Mouse (Mus musculus): Measurements from ENCODE around the gene Cyp4f14. TPM values are rescaled to one million over a fixed set of nuclear protein-coding genes. Genes with fewer than 3 reads are reported as not detected.
"Not testable (repeated sequence)": the region's sequence is repeated elsewhere in the genome, so short reads cannot be mapped to it uniquely, and the experiment has no call there.

Cyp4f14 gene
- total RNA-seq, 2 experiments from 2014 or later, result not detected

- ATAC-seq (replicated peaks; ENCODE audit: low FRiP score, poor library complexity, severe bottlenecking), result no peak
Measured at GRCm38 (mm10) chr17:32901751-32902525, 15.2 kb downstream of the Cyp4f14 start.

GRCm38 (mm10) chr17:32895421-32895820, 21.7 kb downstream of the Cyp4f14 start:
- no peak for ATAC-seq (replicated peaks; ENCODE audit: low FRiP score, poor library complexity, severe bottlenecking)

DNA sequence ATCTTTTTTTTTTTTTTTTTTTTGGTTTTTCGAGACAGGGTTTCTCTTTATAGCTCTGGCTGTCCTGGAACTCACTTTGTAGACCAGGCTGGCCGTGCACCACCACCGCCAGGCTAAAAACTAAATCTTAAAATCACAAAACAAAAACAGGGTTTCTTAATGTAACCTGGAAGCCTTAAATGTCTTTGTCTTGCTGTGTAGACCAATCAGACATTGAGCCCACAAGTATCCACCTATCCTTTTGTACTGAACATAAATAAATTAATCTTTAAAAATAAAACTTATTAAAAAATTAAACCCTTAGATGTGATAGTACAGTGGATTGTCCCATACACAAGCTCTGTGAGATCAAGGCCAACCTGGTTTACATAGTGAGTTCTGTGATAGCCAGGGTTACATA, 23.2 kb downstream of the Cyp4f14 start:
- no peak for ATAC-seq (replicated peaks; ENCODE audit: low FRiP score, poor library complexity, severe bottlenecking)

GRCm38 (mm10) chr17:32891239-32892180, 25.6 kb downstream of the Cyp4f14 start, which contains the start of gene Zfp870:
TSS of gene Zfp870 (minus strand) at chr17:32891642.
- peak; percentile 93 for ATAC-seq (replicated peaks; ENCODE audit: low FRiP score, poor library complexity, severe bottlenecking)

DNA sequence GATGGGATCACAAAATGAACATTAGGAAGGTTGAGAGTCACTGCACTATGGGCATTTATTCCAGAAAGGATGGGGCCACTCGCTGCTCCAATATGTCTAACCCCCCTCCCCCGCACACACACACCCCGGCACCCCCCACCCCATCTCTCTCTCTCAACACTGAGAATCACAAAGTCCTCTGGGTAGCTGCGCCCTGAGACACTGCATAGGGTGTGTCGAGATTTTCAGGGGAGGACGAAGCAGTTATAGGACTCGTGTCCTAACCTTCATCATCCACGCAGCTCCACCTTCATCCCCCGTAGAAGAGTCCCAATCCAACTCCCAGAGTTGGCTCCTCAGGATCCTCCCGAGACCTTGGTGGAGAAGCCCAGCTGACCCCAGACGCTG, 26.3 kb downstream of the Cyp4f14 start:
- ATAC-seq (replicated peaks; ENCODE audit: low FRiP score, poor library complexity, severe bottlenecking), result 0 out of 2 replicates have a peak, but pooled peaks have one; percentile 31

GRCm38 (mm10) chr17:32889611-32890010, 27.5 kb downstream of the Cyp4f14 start:
- ATAC-seq (replicated peaks; ENCODE audit: low FRiP score, poor library complexity, severe bottlenecking), result no peak

DNA sequence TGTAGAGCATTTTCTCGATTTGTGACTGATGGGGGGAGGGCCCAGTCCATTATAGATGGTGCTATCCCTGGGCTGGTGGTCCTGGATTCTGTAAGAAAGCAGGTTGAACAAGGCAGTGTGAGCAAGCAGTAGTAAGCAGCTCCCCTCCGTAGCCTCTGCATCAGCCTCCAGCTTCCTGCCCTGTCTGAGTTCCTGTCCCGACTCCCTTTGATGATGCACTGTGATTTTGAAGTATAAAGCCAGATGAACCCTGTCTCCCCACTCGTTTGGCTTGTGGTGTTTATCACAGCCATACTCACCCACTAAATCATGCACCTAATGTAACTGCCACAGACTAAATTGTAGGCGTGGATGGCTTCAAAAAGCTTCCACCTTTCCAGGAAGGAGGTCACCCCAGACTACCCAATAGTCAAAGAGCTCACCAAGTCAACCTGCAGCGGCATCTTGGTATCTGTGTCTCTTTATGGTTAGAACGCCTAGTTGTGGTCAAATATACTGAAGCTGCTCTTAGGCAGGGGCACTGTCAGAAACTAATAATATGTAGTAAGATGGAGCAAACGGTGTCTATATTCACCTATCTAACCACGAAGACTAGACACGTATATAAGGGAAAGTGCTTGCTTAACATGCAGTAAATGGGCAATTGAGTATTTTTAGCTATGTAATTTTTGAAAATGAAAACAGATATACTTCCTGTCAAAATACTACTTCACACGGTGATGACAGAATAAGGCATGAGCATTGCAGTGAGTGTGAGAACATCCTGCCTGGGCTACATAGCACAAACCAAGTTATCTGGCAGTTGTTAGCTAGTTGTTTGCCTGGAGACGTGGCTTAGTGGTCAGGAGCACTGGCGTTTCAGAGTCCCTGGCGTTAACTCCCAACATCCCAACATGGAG, 36.6 kb downstream of the Cyp4f14 start:
- ATAC-seq (replicated peaks; ENCODE audit: low FRiP score, poor library complexity, severe bottlenecking), result no peak

DNA sequence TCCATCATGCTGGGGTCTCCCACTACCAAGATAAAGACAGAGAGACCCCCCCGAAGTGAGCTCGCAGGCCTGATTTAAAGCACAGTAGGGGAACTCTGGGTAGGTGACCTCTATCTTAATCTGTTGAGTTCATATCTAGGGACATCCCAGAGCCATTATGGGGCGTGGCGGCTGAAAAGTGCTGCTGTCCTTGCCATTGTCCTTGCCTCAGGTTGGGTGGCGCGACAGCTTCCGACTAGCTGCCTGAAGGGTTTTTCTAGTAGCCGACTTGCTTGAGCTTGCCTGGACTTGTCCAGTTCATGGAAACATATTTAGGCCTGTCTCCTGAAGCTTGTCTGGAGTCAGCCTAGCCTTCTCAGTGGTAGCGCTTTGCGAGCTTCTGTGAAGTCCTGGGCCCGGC, 38.4 kb downstream of the Cyp4f14 start:
- ATAC-seq (replicated peaks; ENCODE audit: low FRiP score, poor library complexity, severe bottlenecking), result no peak

DNA sequence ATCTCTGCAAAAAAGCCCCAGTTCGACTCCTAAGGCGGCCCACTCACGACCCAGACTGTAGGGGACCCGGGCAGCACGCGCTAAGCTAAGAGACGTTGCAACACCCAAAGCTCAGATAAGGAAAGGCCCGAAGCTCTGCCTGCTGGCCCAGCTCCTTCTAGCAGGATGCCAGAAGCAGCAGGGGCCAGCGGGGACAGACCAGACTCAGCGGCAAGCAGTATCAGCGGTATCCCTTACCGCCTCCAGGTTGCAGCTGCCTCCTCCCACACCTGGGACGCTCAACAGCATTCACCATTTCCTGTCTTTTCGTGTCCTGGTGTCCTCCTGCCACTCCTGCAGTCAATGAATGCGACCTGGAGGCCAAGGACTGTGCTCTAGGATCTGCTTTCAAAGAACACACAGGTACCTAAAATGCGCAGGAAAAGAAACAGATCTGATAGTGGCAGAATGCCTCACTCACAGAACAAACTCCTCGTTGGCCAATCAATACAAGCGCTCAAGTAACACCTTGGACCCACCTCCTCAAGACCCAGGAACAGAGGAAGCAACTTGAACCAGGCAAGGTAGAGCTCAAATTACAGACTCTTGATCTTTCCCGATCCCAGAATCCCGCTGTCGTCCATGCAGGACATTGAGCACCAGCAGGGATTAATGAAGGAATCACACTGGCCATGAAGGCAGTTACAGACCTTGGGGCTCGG, 39.5 kb downstream of the Cyp4f14 start:
- no peak for ATAC-seq (replicated peaks; ENCODE audit: low FRiP score, poor library complexity, severe bottlenecking)

- ATAC-seq (replicated peaks; ENCODE audit: low FRiP score, poor library complexity, severe bottlenecking), result no peak
Measured at GRCm38 (mm10) chr17:32872696-32873095, 44.4 kb downstream of the Cyp4f14 start.

DNA sequence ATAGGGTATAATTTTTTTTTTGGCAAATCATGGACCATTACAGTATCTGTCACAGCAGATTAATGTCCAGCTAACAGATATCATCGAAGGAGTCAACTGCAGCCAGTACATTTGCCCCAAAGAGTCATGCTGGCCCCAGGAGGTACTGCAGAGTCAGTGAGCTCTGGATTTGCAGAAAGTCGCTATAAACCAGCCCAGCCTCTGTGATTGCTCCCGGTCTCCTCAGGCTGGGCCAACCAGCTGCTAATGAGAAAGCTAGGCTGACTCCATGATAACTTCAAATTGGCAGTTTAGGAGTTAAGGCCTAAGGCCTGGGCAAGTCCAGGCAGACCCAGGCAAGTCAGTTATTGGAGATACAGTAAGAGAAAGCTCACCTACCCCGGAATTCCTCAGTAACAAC, 45.1 kb downstream of the Cyp4f14 start:
- no peak for ATAC-seq (replicated peaks; ENCODE audit: low FRiP score, poor library complexity, severe bottlenecking)

- no peak for ATAC-seq (replicated peaks; ENCODE audit: low FRiP score, poor library complexity, severe bottlenecking)
Measured at GRCm38 (mm10) chr17:32871483-32871882, 45.7 kb downstream of the Cyp4f14 start.

DNA sequence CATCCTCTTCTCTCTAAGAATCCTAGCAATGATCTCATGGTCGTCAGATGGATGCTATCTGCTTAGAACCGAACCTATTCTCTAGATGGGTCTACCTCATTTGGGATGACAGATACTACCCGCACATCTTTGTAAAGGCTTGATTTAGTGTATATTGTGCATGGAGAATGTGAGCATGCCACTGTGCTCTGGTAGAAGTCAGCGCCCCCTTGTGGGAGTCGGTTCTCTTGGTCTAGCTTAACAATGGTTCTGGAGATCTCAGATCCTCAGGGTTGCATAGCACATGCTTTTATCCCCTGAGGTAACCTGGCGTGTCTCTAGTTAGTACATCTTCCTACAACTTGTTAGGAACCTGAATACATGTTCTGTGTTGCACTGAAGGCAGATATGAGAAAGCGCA, 49.9 kb downstream of the Cyp4f14 start:
- not testable (repeated sequence) for ATAC-seq (replicated peaks; ENCODE audit: low FRiP score, poor library complexity, severe bottlenecking)

- ATAC-seq (replicated peaks; ENCODE audit: low FRiP score, poor library complexity, severe bottlenecking), result not testable (repeated sequence)
Measured at GRCm38 (mm10) chr17:32856713-32857112, 60.4 kb downstream of the Cyp4f14 start.

Other genes with a start within 250 kb of the Cyp4f14 start
- gene Cyp4f15, start 231.7 kb downstream of the Cyp4f14 start, total RNA-seq (2015; ENCODE audit: low replicate concordance), result not detected in 2 replicates
- gene Cyp4f15, start 231.7 kb downstream of the Cyp4f14 start, total RNA-seq (2017; ENCODE audit: low replicate concordance), result not detected in 2 replicates
- 48.2 and 61.7 TPM in 2 replicates for gene Zfp871, start 129.1 kb downstream of the Cyp4f14 start, total RNA-seq (2015; ENCODE audit: low replicate concordance)
- gene Zfp871, start 129.1 kb downstream of the Cyp4f14 start, total RNA-seq (2017; ENCODE audit: low replicate concordance), result 46.0 and 54.9 TPM in 2 replicates
- gene Zfp811, start 107.4 kb downstream of the Cyp4f14 start, total RNA-seq (2015; ENCODE audit: low replicate concordance), result not detected in 2 replicates
- not detected in 2 replicates for gene Zfp811, start 107.4 kb downstream of the Cyp4f14 start, total RNA-seq (2017; ENCODE audit: low replicate concordance)
- not detected in 2 replicates for gene Zfp799, start 87.1 kb downstream of the Cyp4f14 start, total RNA-seq (2015; ENCODE audit: low replicate concordance)
- 0.14 and 2.6 TPM in 2 replicates for gene Zfp799, start 87.1 kb downstream of the Cyp4f14 start, total RNA-seq (2017; ENCODE audit: low replicate concordance)
- 1.3 TPM in 1 of 2 replicates, not detected in the other for gene Zfp870, start 25.7 kb downstream of the Cyp4f14 start, total RNA-seq (2015; ENCODE audit: low replicate concordance)
- 0.17 and 1.1 TPM in 2 replicates for gene Zfp870, start 25.7 kb downstream of the Cyp4f14 start, total RNA-seq (2017; ENCODE audit: low replicate concordance)
- 1.3 and 4.0 TPM in 2 replicates for gene Cyp4f13, start 30.1 kb upstream of the Cyp4f14 start, total RNA-seq (2015; ENCODE audit: low replicate concordance)
- gene Cyp4f13, start 30.1 kb upstream of the Cyp4f14 start, total RNA-seq (2017; ENCODE audit: low replicate concordance), result 0.70 and 2.3 TPM in 2 replicates
- 2.5 and 4.8 TPM in 2 replicates for gene Zfp472, start 48.5 kb upstream of the Cyp4f14 start, total RNA-seq (2015; ENCODE audit: low replicate concordance)
- gene Zfp472, start 48.5 kb upstream of the Cyp4f14 start, total RNA-seq (2017; ENCODE audit: low replicate concordance), result 3.7 and 3.8 TPM in 2 replicates
- gene Zfp952, start 75.8 kb upstream of the Cyp4f14 start, total RNA-seq (2015; ENCODE audit: low replicate concordance), result 2.5 TPM in 1 of 2 replicates, not detected in the other
- gene Zfp952, start 75.8 kb upstream of the Cyp4f14 start, total RNA-seq (2017; ENCODE audit: low replicate concordance), result 1.7 and 3.8 TPM in 2 replicates
- 3.5 and 3.6 TPM in 2 replicates for gene Zfp763, start 116.1 kb upstream of the Cyp4f14 start, total RNA-seq (2015; ENCODE audit: low replicate concordance)
- gene Zfp763, start 116.1 kb upstream of the Cyp4f14 start, total RNA-seq (2017; ENCODE audit: low replicate concordance), result 2.6 and 4.2 TPM in 2 replicates
- gene 4921501E09Rik, start 150.7 kb upstream of the Cyp4f14 start, total RNA-seq (2015; ENCODE audit: low replicate concordance), result not detected in 2 replicates
- not detected in 2 replicates for gene 4921501E09Rik, start 150.7 kb upstream of the Cyp4f14 start, total RNA-seq (2017; ENCODE audit: low replicate concordance)
- gene Zfp563, start 172.0 kb upstream of the Cyp4f14 start, total RNA-seq (2015; ENCODE audit: low replicate concordance), result 0.21 TPM in 1 of 2 replicates, not detected in the other
- gene Zfp563, start 172.0 kb upstream of the Cyp4f14 start, total RNA-seq (2017; ENCODE audit: low replicate concordance), result 0.42 and 0.60 TPM in 2 replicates
- not detected in 2 replicates for gene Morc2b, start 222.3 kb upstream of the Cyp4f14 start, total RNA-seq (2015; ENCODE audit: low replicate concordance)
- not detected in 2 replicates for gene Morc2b, start 222.3 kb upstream of the Cyp4f14 start, total RNA-seq (2017; ENCODE audit: low replicate concordance)

All from erythroblast, adult 5-6 weeks (primary cell).